Mouse (Mus musculus): ENCODE results near the gene Sycp2l.
A peak's percentile ranks its signal among the peaks of the same experiment; 100 is the strongest.
"Not testable (repeated sequence)": the region's sequence is repeated elsewhere in the genome, so short reads cannot be mapped to it uniquely, and the experiment has no call there.

The Sycp2l gene

GRCm38 (mm10) chr13:41123666-41124225, 9.6 kb downstream of the Sycp2l start:
- DNase-seq (ENCODE audit: low spot score in 2 of 2), result no peak

- DNase-seq (ENCODE audit: low spot score in 2 of 2), result no peak
Measured at GRCm38 (mm10) chr13:41128326-41128725, 14.2 kb downstream of the Sycp2l start.

- DNase-seq (ENCODE audit: low spot score in 2 of 2), result no peak
Measured at GRCm38 (mm10) chr13:41129061-41129460, 15.0 kb downstream of the Sycp2l start.

- peak; percentile 7 to 31 for DNase-seq (ENCODE audit: low spot score in 2 of 2)
Measured at GRCm38 (mm10) chr13:41134901-41135300, 20.8 kb downstream of the Sycp2l start.

GRCm38 (mm10) chr13:41145433-41145970, 31.4 kb downstream of the Sycp2l start:
- no peak for DNase-seq (ENCODE audit: low spot score in 2 of 2)

- DNase-seq (ENCODE audit: low spot score in 2 of 2), result peak; percentile 21 to 39
Measured at GRCm38 (mm10) chr13:41146271-41146670, 32.2 kb downstream of the Sycp2l start.

- DNase-seq (ENCODE audit: low spot score in 2 of 2), result no peak
Measured at GRCm38 (mm10) chr13:41153146-41153545, 39.0 kb downstream of the Sycp2l start.

- no peak for DNase-seq (ENCODE audit: low spot score in 2 of 2)
Measured at GRCm38 (mm10) chr13:41158426-41158825, 44.3 kb downstream of the Sycp2l start.

GRCm38 (mm10) chr13:41187886-41188285, 73.8 kb downstream of the Sycp2l start:
- DNase-seq (ENCODE audit: low spot score in 2 of 2), result no peak

- DNase-seq (ENCODE audit: low spot score in 2 of 2), result no peak
Measured at GRCm38 (mm10) chr13:41195640-41196333, 81.7 kb downstream of the Sycp2l start.

- DNase-seq (ENCODE audit: low spot score in 2 of 2), result no peak
Measured at GRCm38 (mm10) chr13:41200861-41201260, 86.8 kb downstream of the Sycp2l start.

- no peak for DNase-seq (ENCODE audit: low spot score in 2 of 2)
Measured at GRCm38 (mm10) chr13:41203289-41203688, 89.2 kb downstream of the Sycp2l start.

- no peak for DNase-seq (ENCODE audit: low spot score in 2 of 2)
Measured at GRCm38 (mm10) chr13:41203691-41204090, 89.6 kb downstream of the Sycp2l start.

GRCm38 (mm10) chr13:41205568-41205967, 91.5 kb downstream of the Sycp2l start:
- not testable (repeated sequence) for DNase-seq (ENCODE audit: low spot score in 2 of 2)

GRCm38 (mm10) chr13:41206241-41206640, 92.1 kb downstream of the Sycp2l start:
- no peak for DNase-seq (ENCODE audit: low spot score in 2 of 2)

GRCm38 (mm10) chr13:41211276-41211675, 97.2 kb downstream of the Sycp2l start:
- DNase-seq (ENCODE audit: low spot score in 2 of 2), result no peak

- no peak for DNase-seq (ENCODE audit: low spot score in 2 of 2)
Measured at GRCm38 (mm10) chr13:41212558-41213322, 98.6 kb downstream of the Sycp2l start.

- DNase-seq (ENCODE audit: low spot score in 2 of 2), result no peak
Measured at GRCm38 (mm10) chr13:41215669-41216068, 101.6 kb downstream of the Sycp2l start.

- DNase-seq (ENCODE audit: low spot score in 2 of 2), result no peak
Measured at GRCm38 (mm10) chr13:41216236-41216635, 102.1 kb downstream of the Sycp2l start.

- DNase-seq (ENCODE audit: low spot score in 2 of 2), result no peak
Measured at GRCm38 (mm10) chr13:41219056-41219455, 104.9 kb downstream of the Sycp2l start.

GRCm38 (mm10) chr13:41219687-41220303, 105.7 kb downstream of the Sycp2l start:
- DNase-seq (ENCODE audit: low spot score in 2 of 2), result no peak

- peak; percentile 14 to 45 for DNase-seq (ENCODE audit: low spot score in 2 of 2)
Measured at GRCm38 (mm10) chr13:41220304-41220834, 106.3 kb downstream of the Sycp2l start, which contains the start of gene Elovl2. TSS of gene Elovl2 (minus strand) at chr13:41220405.
